Mouse (Mus musculus) MEL-GATA-1-ER (cell line): Measurements from ENCODE around the gene Hinfp.
A peak's percentile ranks its signal among the peaks of the same experiment; 100 is the strongest.
"Not testable (repeated sequence)": the region's sequence is repeated elsewhere in the genome, so short reads cannot be mapped to it uniquely, and the experiment has no call there.

Experiments used
- DNase-seq: peaks from one replicate; pipeline ENCODE4 v3.0.0-alpha.2; 2012; ENCODE audit warnings: low read depth; ENCODE audit errors: extremely low read depth

Gene Hinfp

DNA sequence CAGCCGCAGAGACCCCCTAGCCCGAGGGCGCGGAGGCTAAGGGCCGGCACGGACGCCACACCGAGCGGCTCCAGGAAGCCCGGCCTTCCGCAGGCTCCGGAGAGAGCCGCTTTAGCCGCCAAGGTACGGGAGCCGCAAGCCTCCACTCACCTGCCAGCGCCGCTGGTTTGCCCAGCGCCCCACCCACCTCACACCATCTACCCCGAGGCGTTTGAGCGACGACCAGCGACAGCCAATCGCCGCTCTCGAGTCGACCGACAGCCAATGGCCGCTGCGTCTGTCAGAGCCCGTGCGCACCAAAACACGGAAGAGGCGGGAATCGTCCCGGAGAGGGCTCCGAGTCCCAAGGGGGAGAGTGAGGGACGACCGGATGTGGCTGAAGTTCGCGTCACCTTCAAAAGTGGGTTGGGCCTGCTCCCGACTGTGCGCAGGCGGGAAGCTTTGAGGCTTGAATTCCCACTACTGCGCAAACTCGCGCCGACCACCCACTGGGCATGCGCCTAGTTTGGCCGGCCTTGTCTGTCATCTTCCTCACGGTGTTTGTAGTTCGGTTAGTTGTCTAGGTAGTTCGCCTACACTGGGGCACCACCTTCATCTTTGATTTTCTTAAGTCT is at the start of gene Hinfp:
Hinfp (minus strand) TSS at position 206 of the 614 bp plus-strand sequence.
- peak; percentile 98 for DNase-seq

DNA sequence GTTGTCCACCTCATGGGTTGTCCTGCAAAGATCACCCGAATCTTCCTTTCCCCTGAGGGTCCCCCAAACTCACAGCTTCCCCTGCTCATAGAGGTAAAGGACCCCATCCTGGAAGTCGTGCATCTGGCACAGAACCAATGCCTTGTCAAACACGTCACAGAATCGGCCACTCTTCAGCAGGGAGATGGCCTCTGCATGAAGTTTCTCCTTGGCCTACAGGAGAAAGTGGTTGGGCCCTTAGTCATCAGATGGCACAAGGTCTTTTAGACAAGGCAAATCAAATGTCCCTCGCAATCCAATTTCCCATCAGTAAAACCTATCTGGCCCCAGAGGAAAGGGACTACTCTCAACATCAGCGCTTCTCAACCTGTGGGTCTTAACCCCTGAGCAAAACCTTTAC is 47.7 kb upstream of the Hinfp start:
- no peak for DNase-seq

- no peak for DNase-seq
These were observed 46.9 kb upstream of the Hinfp start for GRCm38 (mm10) chr9:44352337-44352736.

DNA sequence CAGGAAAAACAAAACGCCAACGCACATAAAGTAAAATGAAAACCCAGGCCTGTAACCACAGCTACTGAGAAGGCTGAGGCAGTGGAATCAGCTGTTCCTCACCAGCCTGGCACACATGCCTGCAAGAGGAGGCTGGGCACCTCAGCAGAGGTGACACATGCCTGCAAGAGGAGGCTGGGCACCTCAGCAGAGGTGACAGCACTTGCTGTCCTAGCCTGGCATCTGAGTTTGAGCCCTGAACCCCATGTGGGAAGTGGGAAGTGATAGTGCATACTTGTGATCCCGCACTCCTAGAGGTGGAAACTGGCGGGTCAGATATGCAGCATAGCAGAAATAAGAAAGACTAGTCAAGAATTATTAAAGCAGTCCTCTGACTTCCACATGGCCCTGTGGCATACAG is 45.9 kb upstream of the Hinfp start:
- no peak for DNase-seq

DNA sequence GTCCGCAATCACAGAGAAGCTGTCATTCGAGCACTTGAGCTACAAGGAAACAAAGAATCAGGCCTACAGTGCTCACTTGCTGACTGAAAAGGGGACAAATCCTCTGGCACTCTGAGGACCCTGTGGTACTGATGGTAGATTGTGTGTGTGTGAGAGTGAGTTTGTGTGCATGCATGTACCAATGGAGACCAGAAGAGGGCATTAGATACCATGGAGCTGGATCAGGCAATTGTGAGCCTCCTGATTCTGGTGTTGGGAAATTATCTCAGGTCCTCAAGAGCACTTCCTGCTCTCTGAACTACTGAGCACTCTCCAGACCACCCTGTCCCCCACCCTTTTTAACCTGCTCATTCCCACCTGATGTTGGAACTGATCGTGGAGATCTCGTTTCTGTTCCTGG is 43.1 kb upstream of the Hinfp start:
- no peak for DNase-seq

- DNase-seq: no peak
These were observed 42.1 kb upstream of the Hinfp start for GRCm38 (mm10) chr9:44347621-44348020.

- DNase-seq: no peak
These were observed 41.7 kb upstream of the Hinfp start for GRCm38 (mm10) chr9:44347166-44347565.

DNA sequence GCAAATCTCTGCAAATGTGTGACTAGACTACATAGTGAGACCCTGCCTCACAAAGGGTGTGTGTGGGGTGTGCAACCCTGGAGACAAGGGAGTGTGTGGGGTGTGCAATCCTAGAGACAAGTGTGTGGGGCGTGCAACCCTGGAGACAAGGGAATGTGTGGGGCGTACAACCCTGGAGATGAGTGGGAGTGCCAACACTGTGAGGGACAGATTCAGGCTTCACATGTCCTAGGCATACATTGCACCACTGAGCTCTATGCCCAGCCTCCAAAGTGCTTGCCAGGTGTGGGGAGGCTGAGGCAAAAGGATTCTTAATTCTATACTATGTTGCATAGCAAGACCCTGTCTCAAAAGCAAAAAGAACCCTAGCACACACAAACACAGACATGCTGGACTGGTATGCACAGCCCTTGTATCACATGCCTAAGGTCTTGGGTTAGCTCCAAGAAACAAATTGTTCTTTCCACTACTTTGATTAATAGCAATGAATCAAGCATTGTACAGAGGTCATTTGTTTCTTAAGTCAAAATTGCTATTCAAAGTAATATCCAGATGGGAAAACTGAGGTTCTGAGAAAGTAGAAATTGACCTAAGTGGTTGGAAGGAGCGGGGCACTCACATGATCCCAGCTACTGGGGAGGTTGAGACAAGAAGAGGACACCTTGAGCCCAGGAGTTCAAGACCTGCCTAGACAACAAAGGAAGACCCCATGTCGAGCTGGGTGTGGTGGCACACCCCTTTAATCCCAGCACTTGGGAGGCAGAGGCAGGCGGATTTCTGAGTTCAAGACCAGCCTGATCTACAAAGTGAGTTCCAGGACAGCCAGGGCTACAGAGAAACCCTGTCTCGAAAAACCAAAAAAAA is 40.3 kb upstream of the Hinfp start:
- DNase-seq: no peak

DNA sequence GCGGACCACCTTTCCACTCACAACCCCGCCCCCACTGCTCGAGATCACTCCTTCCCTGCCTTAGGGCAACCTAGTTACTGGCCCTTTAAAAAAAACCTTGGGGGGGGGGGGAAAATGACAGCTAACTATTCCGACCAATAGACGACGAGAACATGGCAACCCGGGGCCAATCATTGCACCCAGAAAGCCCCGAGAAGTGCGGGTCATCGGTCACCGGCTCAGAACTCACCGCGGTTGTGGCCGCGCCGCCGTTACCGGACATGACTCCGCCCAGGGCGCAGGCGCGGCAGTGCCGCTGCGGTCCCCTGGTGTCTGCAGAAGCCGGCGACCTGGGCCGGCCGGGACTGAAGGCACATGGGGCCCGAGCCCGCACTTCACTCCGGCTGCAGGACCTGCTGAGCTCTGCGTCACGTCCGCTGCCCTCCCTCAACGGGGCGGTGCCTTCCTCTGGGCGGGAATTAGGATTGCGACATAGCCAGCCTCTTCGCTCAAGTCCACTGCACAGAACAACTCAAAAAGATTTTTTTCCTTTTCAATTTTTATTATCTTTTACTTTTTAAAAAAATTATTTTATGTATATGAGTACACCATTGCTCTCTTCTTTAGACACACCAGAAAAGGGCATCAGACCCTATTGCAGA is 38.4 kb upstream of the Hinfp start, which contains the start of gene Hmbs:
Hmbs (minus strand) TSS at position 448 of the 641 bp plus-strand sequence.
- DNase-seq: peak; percentile 82

DNA sequence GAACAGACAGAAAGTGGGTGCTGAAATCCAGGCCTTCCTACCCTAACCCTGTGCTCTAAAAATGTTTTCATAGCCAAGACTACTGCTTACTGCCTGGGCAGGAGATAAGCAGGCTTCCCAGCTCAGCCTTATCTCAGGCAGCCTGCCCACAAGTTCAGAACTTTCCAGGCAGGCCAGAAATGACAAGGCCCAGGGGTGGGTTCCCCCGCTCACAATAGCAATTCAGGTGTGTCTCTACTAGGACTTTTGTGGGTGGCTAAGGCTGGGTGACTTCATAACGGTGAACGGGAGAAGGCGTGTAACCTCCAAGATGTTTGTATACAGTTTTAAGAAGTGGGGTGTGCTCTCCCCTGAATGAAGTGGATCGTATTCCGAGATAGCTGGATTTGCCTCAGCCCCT is 37.8 kb upstream of the Hinfp start:
- DNase-seq: peak; percentile 90

DNA sequence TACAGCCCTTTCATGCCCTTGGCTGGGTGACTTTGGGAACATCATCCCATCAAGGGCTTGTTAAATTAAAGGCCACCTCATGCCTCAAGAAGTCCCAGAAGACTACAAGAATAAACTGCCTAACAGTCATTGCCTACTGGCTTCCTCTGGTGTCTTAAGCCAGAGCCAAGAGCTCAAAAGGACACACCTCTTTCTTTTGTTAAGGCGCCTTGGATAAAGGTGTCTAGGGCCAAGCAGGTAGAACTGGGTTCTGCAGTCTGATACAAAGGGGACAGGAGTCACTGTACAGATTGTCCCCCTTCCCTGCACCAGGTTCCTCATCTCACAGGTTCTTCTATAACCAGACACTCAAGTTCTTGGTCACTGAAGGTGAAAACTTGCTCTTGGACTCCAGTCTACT is 37.1 kb upstream of the Hinfp start:
- no peak for DNase-seq

DNA sequence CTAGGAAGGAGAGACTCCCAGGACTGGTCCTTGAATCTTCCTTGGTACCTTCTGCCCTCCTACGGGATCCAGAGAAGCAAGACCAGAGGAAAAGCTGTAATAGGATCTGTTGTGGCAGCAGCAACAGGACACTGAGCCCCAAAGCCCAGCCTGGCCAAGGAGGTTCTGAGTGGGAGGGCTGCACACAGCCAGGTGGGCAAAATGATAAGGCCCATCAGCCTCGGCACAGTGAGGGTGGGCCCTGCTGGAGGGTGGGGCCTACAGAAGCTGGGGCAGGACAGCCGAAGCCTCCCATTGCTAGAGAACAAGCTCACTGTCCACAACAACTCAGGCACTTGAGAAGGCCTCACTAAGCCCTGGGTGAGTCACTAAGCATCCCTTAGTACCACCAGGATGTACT is 36.7 kb upstream of the Hinfp start:
- DNase-seq: peak; percentile 81

- no peak for DNase-seq
These were observed 36.0 kb upstream of the Hinfp start for GRCm38 (mm10) chr9:44341487-44341886.

GRCm38 (mm10) chr9:44338574-44338973 is 33.1 kb upstream of the Hinfp start:
- DNase-seq: no peak

GRCm38 (mm10) chr9:44337436-44338169 is 32.1 kb upstream of the Hinfp start:
- DNase-seq: no peak

GRCm38 (mm10) chr9:44336964-44337363 is 31.5 kb upstream of the Hinfp start:
- DNase-seq: no peak

DNA sequence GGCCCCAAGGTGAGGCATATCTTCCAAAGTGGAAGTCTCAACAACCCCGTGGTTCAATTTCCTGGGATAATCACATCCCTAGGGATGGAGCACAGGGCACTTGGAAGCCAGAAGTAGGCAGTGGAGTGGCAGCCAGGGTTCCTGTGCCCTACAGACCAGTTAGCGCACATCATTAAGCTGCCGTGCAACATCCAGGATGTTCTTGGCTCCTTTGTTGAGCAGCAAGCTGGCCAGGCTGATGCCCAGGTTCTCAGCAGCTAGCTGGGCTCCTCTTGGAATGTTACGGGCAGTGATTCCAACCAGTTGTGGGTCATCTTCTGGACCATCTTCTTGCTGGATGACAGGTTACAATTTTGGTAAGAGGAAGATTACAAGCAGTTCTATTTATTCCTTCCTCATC is 31.0 kb upstream of the Hinfp start:
- not testable (repeated sequence) for DNase-seq

- DNase-seq: no peak
These were observed 30.6 kb upstream of the Hinfp start for GRCm38 (mm10) chr9:44336093-44336406.

DNA sequence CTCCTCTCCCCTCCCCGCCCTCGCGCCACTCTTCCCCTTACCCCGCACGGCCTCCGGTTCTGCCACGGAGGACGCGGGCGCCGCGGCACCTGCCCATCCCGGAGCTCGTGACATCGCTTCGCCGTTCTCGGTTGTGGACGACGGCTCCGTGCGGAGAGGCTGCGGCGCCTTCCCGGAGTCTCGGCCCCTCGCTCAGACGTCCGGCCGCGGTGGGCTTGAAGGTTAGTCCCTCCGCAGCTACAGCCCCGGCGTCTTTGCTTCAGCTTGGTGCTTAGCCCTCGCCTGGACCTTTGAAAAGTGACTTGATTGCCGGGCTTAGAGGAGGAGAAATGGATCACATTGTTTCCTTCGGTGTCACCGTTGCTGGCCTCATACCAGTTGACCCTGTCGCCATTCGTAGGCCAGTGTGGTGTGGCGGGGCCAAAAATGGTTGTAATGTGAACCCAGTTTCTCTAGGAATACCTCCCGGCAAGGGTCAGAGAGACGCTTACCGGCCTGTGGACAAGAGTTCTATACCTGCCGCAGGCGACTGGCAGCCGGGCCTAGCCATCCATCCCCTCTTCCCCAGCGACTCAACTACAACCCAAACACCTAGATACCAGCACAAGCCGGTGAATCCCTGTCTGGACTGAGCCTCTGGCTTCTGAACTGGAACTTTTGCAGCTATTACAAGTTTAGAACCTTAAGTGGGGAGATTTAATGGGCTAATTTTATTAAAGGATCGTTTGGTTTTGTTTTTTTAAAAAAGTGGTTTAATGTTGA is 30.0 kb upstream of the Hinfp start:
- DNase-seq: no peak

DNA sequence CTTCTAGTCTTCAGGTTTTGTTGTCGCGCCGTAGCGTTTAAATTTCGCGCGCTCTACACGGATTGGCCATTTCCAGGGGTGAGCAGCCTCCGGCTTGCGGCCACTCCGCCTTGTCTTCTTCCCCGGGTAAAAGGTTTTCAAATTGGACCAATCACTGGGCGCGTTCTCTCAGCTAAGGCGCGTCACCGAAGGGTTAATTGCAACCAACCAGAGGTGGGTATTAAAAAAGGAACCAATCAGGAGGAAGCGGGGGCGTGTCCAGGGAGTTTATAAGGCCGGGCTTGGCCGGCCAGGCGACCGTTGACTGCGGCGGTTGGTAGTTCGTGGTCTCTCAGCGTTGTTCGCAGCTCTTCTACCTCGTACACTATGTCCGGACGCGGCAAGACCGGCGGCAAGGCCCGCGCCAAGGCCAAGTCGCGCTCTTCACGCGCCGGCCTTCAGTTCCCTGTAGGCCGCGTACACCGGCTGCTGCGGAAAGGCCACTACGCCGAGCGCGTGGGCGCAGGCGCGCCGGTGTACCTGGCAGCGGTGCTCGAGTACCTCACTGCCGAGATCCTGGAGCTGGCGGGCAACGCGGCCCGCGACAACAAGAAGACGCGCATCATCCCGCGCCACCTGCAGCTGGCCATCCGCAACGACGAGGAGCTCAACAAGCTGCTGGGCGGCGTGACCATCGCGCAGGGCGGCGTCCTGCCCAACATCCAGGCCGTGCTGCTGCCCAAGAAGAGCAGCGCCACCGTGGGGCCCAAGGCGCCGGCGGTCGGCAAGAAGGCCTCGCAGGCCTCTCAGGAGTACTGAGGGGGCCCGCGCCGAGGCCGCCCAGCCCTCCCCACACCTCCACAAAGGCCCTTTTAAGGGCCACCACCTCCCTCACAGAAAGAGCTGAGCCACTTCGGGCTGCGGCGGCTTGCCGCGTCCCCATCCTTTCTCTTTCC is 29.2 kb upstream of the Hinfp start, which contains the start of gene H2afx:
H2afx (plus strand) TSS at position 299 of the 935 bp plus-strand sequence.
- peak; percentile 99 for DNase-seq
